Mouse (Mus musculus) heart, adult 2 months (tissue): Measurements from ENCODE around the gene Pgpep1l. TPM values are rescaled to one million over a fixed set of nuclear protein-coding genes. Genes with fewer than 3 reads are reported as not detected.
A peak's percentile ranks its signal among the peaks of the same experiment; 100 is the strongest.
"Not testable (repeated sequence)": the region's sequence is repeated elsewhere in the genome, so short reads cannot be mapped to it uniquely, and the experiment has no call there.

Source experiments
- DNase-seq, 2 experiments: peaks; one replicate each; pipeline ENCODE4 v3.0.0; 2021
- H3K27ac ChIP-seq: fragments of 200-600 bp; 2 replicates; pipeline ENCODE4 v1.8.1; 2022
- H3K27me3 ChIP-seq: fragments of 200-500 bp; 2 replicates; pipeline ENCODE4 v1.6.1; 2012; ENCODE audit warnings: mild to moderate bottlenecking, low read length, inconsistent platforms, mixed read lengths; ENCODE audit not compliant: control insufficient read depth, insufficient read depth
- H3K36me3 ChIP-seq: fragments of 200-500 bp; 2 replicates; pipeline ENCODE4 v1.6.1; 2012; ENCODE audit warnings: low read length, inconsistent platforms; ENCODE audit not compliant: control insufficient read depth, insufficient read depth
- H3K4me1 ChIP-seq: fragments of 200-500 bp; 2 replicates; pipeline ENCODE4 v1.6.1; 2011; ENCODE audit warnings: low read length; ENCODE audit not compliant: control insufficient read depth, insufficient read depth
- H3K4me3 ChIP-seq: fragments of 200-600 bp; 2 replicates; pipeline ENCODE4 v1.8.1; 2022
- H3K79me2 ChIP-seq: fragments of 200-500 bp; replicated peaks from 2 replicates; pipeline ENCODE4 v1.6.1; 2012; ENCODE audit warnings: mild to moderate bottlenecking, inconsistent platforms, low read length, moderate library complexity, mixed read lengths; ENCODE audit not compliant: control insufficient read depth, insufficient read depth
- H3K9ac ChIP-seq: fragments of 200-500 bp; 2 replicates; pipeline ENCODE4 v1.6.1; 2012; ENCODE audit warnings: low read depth, mild to moderate bottlenecking, control low read depth, inconsistent platforms, low read length, mixed read lengths
- CTCF ChIP-seq: fragments of 200-600 bp; IDR thresholded peaks from 2 replicates; pipeline ENCODE4 v1.8.1; 2022; ENCODE audit warnings: antibody characterized with exemption, mild to moderate bottlenecking, moderate library complexity
- EP300 ChIP-seq: fragments of 200-500 bp; IDR thresholded peaks from 2 replicates; pipeline ENCODE4 v1.6.1; 2011; ENCODE audit warnings: low read depth, low read length, control low read depth; ENCODE audit not compliant: insufficient read depth
- POLR2A ChIP-seq: fragments of 200-500 bp; IDR thresholded peaks from 2 replicates; pipeline ENCODE4 v1.6.1; 2011; ENCODE audit warnings: mild to moderate bottlenecking, low read depth, low read length, control low read depth; ENCODE audit not compliant: insufficient read depth
- WGBS: fragments of 180-500 bp; shearing (Covaris S2); methylation state at CpG from one replicate; pipeline ENCODE4 v1.1.7; 2018; 5-methylcytosine and 5-hydroxymethylcytosine counted together
- intact Hi-C: fragments of 180-260 bp; cut with DNase I; formaldehyde crosslinking; loops from one replicate; pipeline ENCODE4 v1.15.1; 2025
- polyA plus RNA-seq: library from polyadenylated mRNA; depleted of rRNA; stranded (reverse); fragments of >200 nt; gene quantifications from 2 replicates; pipeline ENCODE4 v1.2.3, GENCODE M21; 2012
- total RNA-seq, 2 experiments: library from RNA; stranded (reverse); gene quantifications; 2 replicates each; pipeline ENCODE4 v1.2.3; 2021

The Pgpep1l gene
- total and polyA plus RNA-seq, 3 experiments: 0.12 TPM; not detected in 2

- no peak overlapping the region for H3K27ac ChIP-seq
- DNase-seq: peak in 1 of 2 experiments; percentile 19
- WGBS: 80% methylated on average over 24 of the region's 24 CpGs
Measured at GRCm38 (mm10) chr7:68286526-68287481, 22.8 kb upstream of the Pgpep1l start.

GRCm38 (mm10) chr7:68285851-68286298, 21.8 kb upstream of the Pgpep1l start:
- intact Hi-C loops: loop anchor here (5.0 kb wide), 1 partner anchor 64 kb away; no protein-coding TSS in a partner anchor
- H3K4me1 ChIP-seq: peaks cover 6% of the 10 kb centered on the region
- no peak overlapping the region for H3K4me3 ChIP-seq
- WGBS: 40% methylated on average over 8 of the region's 8 CpGs
- no peak for DNase-seq
- no peak overlapping the region for H3K27ac ChIP-seq
- TF ChIP-seq CTCF: no peak
- TF ChIP-seq EP300: no peak
- no peak for TF ChIP-seq POLR2A
- no peak overlapping the region for H3K9ac ChIP-seq
- no peaks in the 10 kb centered on the region for H3K27me3 ChIP-seq
- H3K79me2 ChIP-seq: no peaks in the 10 kb centered on the region
- H3K36me3 ChIP-seq: no peaks in the 10 kb centered on the region

More at GRCm38 (mm10) chr7:68286526-68287481, 22.8 kb upstream of the Pgpep1l start:
- peaks cover 6% of the 10 kb centered on the region for H3K4me1 ChIP-seq
- intact Hi-C loops: loop anchor here (5.0 kb wide), 1 partner anchor 65 kb away; no protein-coding TSS in a partner anchor
- H3K36me3 ChIP-seq: no peaks in the 10 kb centered on the region
- H3K27me3 ChIP-seq: no peaks in the 10 kb centered on the region
- no peak overlapping the region for H3K4me3 ChIP-seq
- H3K9ac ChIP-seq: no peak overlapping the region
- H3K79me2 ChIP-seq: no peaks in the 10 kb centered on the region
- TF ChIP-seq POLR2A (no peak), CTCF (no peak), EP300 (no peak)

- H3K4me1 ChIP-seq: peaks cover 6% of the 10 kb centered on the region
- no peak overlapping the region for H3K4me3 ChIP-seq
- H3K36me3 ChIP-seq: no peaks in the 10 kb centered on the region
- TF ChIP-seq EP300: no peak
- no peak for TF ChIP-seq CTCF
- no peak for DNase-seq
- WGBS: 91% methylated on average over 7 of the region's 7 CpGs
- H3K27ac ChIP-seq: no peak overlapping the region
- H3K79me2 ChIP-seq: no peaks in the 10 kb centered on the region
- intact Hi-C loops: no loop called here
- H3K27me3 ChIP-seq: no peaks in the 10 kb centered on the region
- H3K9ac ChIP-seq: no peak overlapping the region
Measured at GRCm38 (mm10) chr7:68283776-68284175, 19.7 kb upstream of the Pgpep1l start.

- intact Hi-C loops, H3K27me3 ChIP-seq, H3K9ac ChIP-seq, H3K4me3 ChIP-seq, H3K36me3 ChIP-seq, H3K27ac ChIP-seq, H3K4me1 ChIP-seq, H3K79me2 ChIP-seq, DNase-seq: not testable (repeated sequence)
- WGBS: 75% methylated on average over 4 of the region's 4 CpGs
Measured at GRCm38 (mm10) chr7:68283133-68283520, 19.1 kb upstream of the Pgpep1l start.

- TF ChIP-seq POLR2A: no peak
- no peak for TF ChIP-seq CTCF
- TF ChIP-seq EP300: no peak
- WGBS: 76% methylated on average over 22 of the region's 22 CpGs
- Histone ChIP-seq H3K4me1 (peaks cover 6% of the 10 kb centered on the region), H3K27me3 (no peaks in the 10 kb centered on the region), H3K9ac (no peak overlapping the region), H3K79me2 (no peaks in the 10 kb centered on the region), H3K36me3 (no peaks in the 10 kb centered on the region), H3K4me3 (no peak overlapping the region), H3K27ac (no peak overlapping the region)
- intact Hi-C loops: no loop called here
- no peak for DNase-seq
Measured at GRCm38 (mm10) chr7:68282304-68283132, 18.5 kb upstream of the Pgpep1l start.

GRCm38 (mm10) chr7:68281341-68281740, 17.3 kb upstream of the Pgpep1l start:
- Histone ChIP-seq H3K36me3 (no peaks in the 10 kb centered on the region), H3K27ac (no peak overlapping the region), H3K27me3 (0 out of 2 replicates have a peak, but pooled peaks cover 2% of the 10 kb centered on the region), H3K4me3 (no peak overlapping the region), H3K79me2 (no peaks in the 10 kb centered on the region), H3K4me1 (peaks cover 6% of the 10 kb centered on the region), H3K9ac (no peak overlapping the region)
- WGBS: 62% methylated on average over 5 of the region's 5 CpGs
- no peak for TF ChIP-seq CTCF
- TF ChIP-seq POLR2A: no peak
- no peak for TF ChIP-seq EP300
- DNase-seq: no peak
- intact Hi-C loops: no loop called here
